Mouse (Mus musculus) layer of hippocampus, postnatal 14 days (tissue): ENCODE data around the gene Phkg2. TPM values are rescaled to one million over a fixed set of nuclear protein-coding genes. Genes with fewer than 3 reads are reported as not detected.
"Not testable (repeated sequence)": the region's sequence is repeated elsewhere in the genome, so short reads cannot be mapped to it uniquely, and the experiment has no call there.

Source experiments
- DNase-seq, 2 experiments: peaks; one replicate each; pipeline ENCODE4 v3.0.0; 2021 to 2022; ENCODE audit warnings: low spot score in 2 of 2, mixed read lengths in 1 of 2
- total RNA-seq, 2 experiments: library from RNA; stranded (reverse); gene quantifications; 2 replicates each; pipeline ENCODE4 v1.2.3; 2021

Gene Phkg2
- total RNA-seq, 2 experiments from 2014 or later: 79.5 to 83.7 TPM

GRCm38 (mm10) chr7:127601735-127602134 lies 28.6 kb downstream of the Phkg2 start:
- DNase-seq: no peak

GRCm38 (mm10) chr7:127602903-127603302 lies 29.8 kb downstream of the Phkg2 start:
- DNase-seq: no peak

- DNase-seq: no peak
These were observed 31.1 kb downstream of the Phkg2 start for GRCm38 (mm10) chr7:127604256-127604655.

GRCm38 (mm10) chr7:127607150-127607549 lies 34.0 kb downstream of the Phkg2 start:
- DNase-seq: no peak

GRCm38 (mm10) chr7:127611011-127611410 lies 37.9 kb downstream of the Phkg2 start:
- DNase-seq: no peak

- DNase-seq: no peak
These were observed 38.4 kb downstream of the Phkg2 start for GRCm38 (mm10) chr7:127611561-127611960.

GRCm38 (mm10) chr7:127613501-127613900 lies 40.4 kb downstream of the Phkg2 start:
- DNase-seq: no peak

GRCm38 (mm10) chr7:127614091-127614490 lies 41.0 kb downstream of the Phkg2 start:
- no peak for DNase-seq

GRCm38 (mm10) chr7:127614511-127614890 lies 41.4 kb downstream of the Phkg2 start:
- DNase-seq: no peak

- peak; percentile 82 to 89 for DNase-seq
These were observed 42.0 kb downstream of the Phkg2 start, which contains the start of gene Zfp629 for GRCm38 (mm10) chr7:127614891-127615843. Gene Zfp629, minus strand, starts transcription at chr7:127615797.

GRCm38 (mm10) chr7:127616336-127616735 lies 43.2 kb downstream of the Phkg2 start:
- no peak for DNase-seq

GRCm38 (mm10) chr7:127616881-127617280 lies 43.7 kb downstream of the Phkg2 start:
- no peak for DNase-seq

GRCm38 (mm10) chr7:127617962-127618361 lies 44.8 kb downstream of the Phkg2 start:
- no peak for DNase-seq

GRCm38 (mm10) chr7:127618402-127618801 lies 45.3 kb downstream of the Phkg2 start:
- not testable (repeated sequence) for DNase-seq

GRCm38 (mm10) chr7:127626039-127626438 lies 52.9 kb downstream of the Phkg2 start:
- no peak for DNase-seq

GRCm38 (mm10) chr7:127626471-127626870 lies 53.3 kb downstream of the Phkg2 start:
- DNase-seq: no peak

GRCm38 (mm10) chr7:127628646-127629045 lies 55.5 kb downstream of the Phkg2 start:
- DNase-seq: no peak

- DNase-seq: no peak
These were observed 58.3 kb downstream of the Phkg2 start for GRCm38 (mm10) chr7:127631416-127631815.
